Mouse (Mus musculus) thymus, postnatal 14 days (tissue): Measurements from ENCODE around the gene Slc2a10.

Source experiments
- DNase-seq: peaks from one replicate; pipeline ENCODE4 v3.0.0; 2021

The Slc2a10 gene

GRCm38 (mm10) chr2:165563298-165564058 lies 59.9 kb downstream of the Slc2a10 start:
- DNase-seq = peak; percentile 48

GRCm38 (mm10) chr2:165564101-165564500 lies 60.5 kb downstream of the Slc2a10 start:
- no peak for DNase-seq

GRCm38 (mm10) chr2:165564620-165565019 lies 61.0 kb downstream of the Slc2a10 start:
- no peak for DNase-seq

DNA sequence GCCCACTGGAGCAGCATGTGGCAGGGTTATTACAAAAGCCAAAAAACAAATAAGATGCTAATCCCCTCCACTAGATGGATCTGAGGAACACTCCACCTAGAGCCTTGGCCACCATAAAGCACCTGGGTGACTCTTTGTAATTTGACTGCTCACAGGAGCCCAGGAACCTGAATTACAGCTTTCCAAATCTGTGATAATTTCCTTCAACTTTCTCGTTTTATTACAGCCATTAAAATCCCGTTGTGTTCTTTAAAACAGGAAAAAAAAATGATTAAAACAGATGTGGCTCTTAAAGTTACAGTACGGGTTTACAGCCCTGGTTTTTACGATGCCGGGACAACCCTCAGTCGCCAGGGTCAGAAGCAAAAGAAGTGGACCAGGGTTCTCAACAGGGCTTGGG lies 63.3 kb downstream of the Slc2a10 start:
- DNase-seq = no peak

- DNase-seq = no peak
These were observed 64.2 kb downstream of the Slc2a10 start for GRCm38 (mm10) chr2:165567820-165568219.

- DNase-seq = no peak
These were observed 65.3 kb downstream of the Slc2a10 start for GRCm38 (mm10) chr2:165568911-165569310.
